Mouse (Mus musculus) hindbrain, embryonic 15.5 days (tissue): Measurements from ENCODE around the gene Sidt1. TPM values are rescaled to one million over a fixed set of nuclear protein-coding genes. Genes with fewer than 3 reads are reported as not detected.

ENCODE experiments used
- ATAC-seq: fragments of 200-750 bp; cut with Nextera tagmentation; 2 replicates; pipeline ENCODE4 v1.8.0; 2017; ENCODE audit warnings: low read depth, moderate number of reproducible peaks, moderate TSS enrichment; ENCODE audit not compliant: low FRiP score
- H3K27ac ChIP-seq: fragments of 300-500 bp; sonication (generic); replicated peaks from 2 replicates; pipeline ENCODE4 v1.5.1; 2015; ENCODE audit warnings: mild to moderate bottlenecking, inconsistent platforms
- H3K27me3 ChIP-seq: fragments of 300-500 bp; sonication (generic); 2 replicates; pipeline ENCODE4 v1.6.1; 2015; ENCODE audit warnings: control low read depth, inconsistent platforms
- H3K36me3 ChIP-seq: fragments of 300-500 bp; sonication (generic); 2 replicates; pipeline ENCODE4 v1.6.1; 2015; ENCODE audit warnings: control low read depth, inconsistent platforms
- H3K4me1 ChIP-seq: fragments of 300-500 bp; sonication (generic); replicated peaks from 2 replicates; pipeline ENCODE4 v1.6.1; 2015; ENCODE audit warnings: control low read depth, inconsistent platforms
- H3K4me2 ChIP-seq: fragments of 300-500 bp; sonication (generic); 2 replicates; pipeline ENCODE4 v1.6.1; 2015; ENCODE audit warnings: moderate library complexity, mild to moderate bottlenecking, inconsistent platforms
- H3K4me3 ChIP-seq: fragments of 300-500 bp; sonication (generic); 2 replicates; pipeline ENCODE4 v1.5.1; 2015; ENCODE audit warnings: mild to moderate bottlenecking, inconsistent platforms
- H3K9ac ChIP-seq: fragments of 300-500 bp; sonication (generic); 2 replicates; pipeline ENCODE4 v1.6.1; 2015; ENCODE audit warnings: inconsistent platforms
- H3K9me3 ChIP-seq: fragments of 300-500 bp; sonication (generic); 2 replicates; pipeline ENCODE4 v1.6.1; 2016; ENCODE audit warnings: control low read depth, inconsistent platforms
- WGBS: fragments of 180-500 bp; shearing (Covaris S2); methylation state at CpG from one replicate; pipeline ENCODE4 v1.1.7; 2015; 5-methylcytosine and 5-hydroxymethylcytosine counted together
- polyA plus RNA-seq: library from polyadenylated mRNA; unstranded; fragments of >200 nt; fragmentation: Nextera tagmentation; extraction: Ambion mirVana; gene quantifications from 2 replicates; pipeline ENCODE4 v1.2.1, GENCODE M21; 2015

Sidt1 gene
- polyA plus RNA-seq, 1 experiment from 2014 or later, result 13.6 TPM

- no peak overlapping the region for H3K9ac ChIP-seq
- 89% methylated on average over 7 of the region's 7 CpGs for WGBS
- H3K9me3 ChIP-seq, result no peaks in the 10 kb centered on the region
- H3K36me3 ChIP-seq, result no peaks in the 10 kb centered on the region
- no peaks in the 10 kb centered on the region for H3K27me3 ChIP-seq
- no peak overlapping the region for H3K4me3 ChIP-seq
- ATAC-seq, result no peak
- H3K27ac ChIP-seq, result no peak overlapping the region
- no peak overlapping the region for H3K4me2 ChIP-seq
- no peaks in the 10 kb centered on the region for H3K4me1 ChIP-seq
These were observed 64.3 kb downstream of the Sidt1 start for GRCm38 (mm10) chr16:44268541-44269215.

GRCm38 (mm10) chr16:44265562-44265961 is 67.4 kb downstream of the Sidt1 start:
- Histone ChIP-seq H3K9me3 (no peaks in the 10 kb centered on the region), H3K36me3 (no peaks in the 10 kb centered on the region), H3K4me3 (no peak overlapping the region), H3K4me2 (no peak overlapping the region), H3K9ac (no peak overlapping the region), H3K27ac (no peak overlapping the region), H3K4me1 (no peaks in the 10 kb centered on the region), H3K27me3 (no peaks in the 10 kb centered on the region)
- ATAC-seq, result no peak
- 86% methylated on average over 6 of the region's 6 CpGs for WGBS

DNA sequence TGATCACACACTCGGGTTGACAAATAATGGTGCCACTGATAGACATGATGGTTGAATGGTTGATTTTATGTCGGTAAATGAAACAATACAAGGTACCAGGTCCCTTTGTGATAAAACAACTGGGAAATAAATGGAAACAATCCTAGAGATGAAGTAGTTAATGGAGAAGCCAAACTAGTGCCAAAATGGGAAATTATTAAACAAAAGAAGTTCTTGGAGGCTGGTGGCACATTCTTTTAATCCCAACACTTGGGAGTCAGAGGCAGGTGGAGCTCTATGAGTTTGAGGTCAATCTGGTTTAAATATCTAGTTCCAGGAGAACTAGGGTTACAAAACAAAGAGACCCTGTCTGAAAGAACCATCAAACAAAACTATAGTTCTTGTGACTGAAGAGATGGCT is 68.1 kb downstream of the Sidt1 start:
- Histone ChIP-seq H3K4me3 (no peak overlapping the region), H3K27me3 (no peaks in the 10 kb centered on the region), H3K9me3 (no peaks in the 10 kb centered on the region), H3K4me1 (no peaks in the 10 kb centered on the region), H3K4me2 (no peak overlapping the region), H3K27ac (no peak overlapping the region), H3K9ac (no peak overlapping the region), H3K36me3 (no peaks in the 10 kb centered on the region)
- 62% methylated on average over 2 of the region's 2 CpGs for WGBS
- no peak for ATAC-seq

DNA sequence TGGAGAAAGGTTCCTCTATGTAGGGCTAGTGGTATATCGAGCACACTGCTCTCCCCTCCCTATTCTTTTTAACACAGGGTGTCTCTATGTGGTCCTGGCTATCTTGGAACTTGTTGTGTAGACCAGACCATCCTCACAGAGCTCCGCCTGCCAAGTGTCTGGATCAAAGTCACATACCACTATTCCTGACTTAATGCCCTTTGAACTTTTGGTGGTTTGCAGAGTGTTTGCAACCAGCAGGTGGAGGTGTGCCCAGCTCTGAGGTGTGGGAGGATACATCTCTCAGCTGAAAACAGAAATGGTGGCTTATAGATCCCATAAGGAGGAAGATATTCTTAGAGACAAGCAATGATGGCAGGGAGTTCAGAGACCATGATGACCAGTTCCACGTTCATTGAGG is 75.5 kb downstream of the Sidt1 start:
- no peaks in the 10 kb centered on the region for H3K27me3 ChIP-seq
- ATAC-seq, result no peak

GRCm38 (mm10) chr16:44254698-44255097 is 78.3 kb downstream of the Sidt1 start:
- Histone ChIP-seq H3K36me3 (no peaks in the 10 kb centered on the region), H3K9ac (no peak overlapping the region), H3K4me3 (no peak overlapping the region), H3K4me2 (no peak overlapping the region), H3K27ac (no peak overlapping the region), H3K9me3 (no peaks in the 10 kb centered on the region), H3K4me1 (no peaks in the 10 kb centered on the region), H3K27me3 (no peaks in the 10 kb centered on the region)
- WGBS, result 84% methylated on average over 7 of the region's 7 CpGs
- no peak; the same call in 1 of the 2 replicates for ATAC-seq

More for the DNA sequence above, 75.5 kb downstream of the Sidt1 start:
- H3K36me3 ChIP-seq, result no peaks in the 10 kb centered on the region
- H3K4me1 ChIP-seq, result no peaks in the 10 kb centered on the region
- H3K4me3 ChIP-seq, result no peak overlapping the region
- H3K27ac ChIP-seq, result no peak overlapping the region
- no peak overlapping the region for H3K9ac ChIP-seq
- 84% methylated on average over 3 of the region's 3 CpGs for WGBS
- no peaks in the 10 kb centered on the region for H3K9me3 ChIP-seq
- H3K4me2 ChIP-seq, result no peak overlapping the region

GRCm38 (mm10) chr16:44253797-44254634 is 79.0 kb downstream of the Sidt1 start:
- H3K27ac ChIP-seq, result no peak overlapping the region
- ATAC-seq, result no peak
- H3K36me3 ChIP-seq, result no peaks in the 10 kb centered on the region
- no peak overlapping the region for H3K4me3 ChIP-seq
- H3K27me3 ChIP-seq, result no peaks in the 10 kb centered on the region
- no peaks in the 10 kb centered on the region for H3K4me1 ChIP-seq
- H3K4me2 ChIP-seq, result no peak overlapping the region
- H3K9me3 ChIP-seq, result no peaks in the 10 kb centered on the region
- no peak overlapping the region for H3K9ac ChIP-seq
- 79% methylated on average over 7 of the region's 7 CpGs for WGBS

DNA sequence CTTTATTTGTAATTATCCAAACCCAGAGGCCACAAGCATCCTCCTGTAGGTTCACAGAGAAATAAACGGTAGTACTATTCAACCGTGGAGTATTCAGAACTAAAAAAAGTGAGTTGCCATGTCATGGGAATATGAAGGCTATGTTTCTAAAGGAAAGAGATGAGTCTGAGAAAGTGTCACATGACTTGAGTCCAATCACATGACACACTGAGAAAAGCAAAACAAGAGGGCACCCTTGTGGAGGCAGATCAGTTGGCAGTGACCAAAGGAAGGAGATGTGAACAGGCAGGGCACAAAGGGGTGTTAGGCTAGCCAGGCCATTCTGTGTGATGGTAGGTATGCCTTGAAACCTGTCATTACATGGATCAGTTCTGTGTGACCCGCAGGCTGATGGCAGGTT is 80.3 kb downstream of the Sidt1 start:
- no peaks in the 10 kb centered on the region for H3K9me3 ChIP-seq
- H3K27me3 ChIP-seq, result no peaks in the 10 kb centered on the region
- no peak overlapping the region for H3K4me3 ChIP-seq
- no peaks in the 10 kb centered on the region for H3K4me1 ChIP-seq
- H3K9ac ChIP-seq, result no peak overlapping the region
- H3K36me3 ChIP-seq, result no peaks in the 10 kb centered on the region
- WGBS, result 93% methylated on average over 3 of the region's 3 CpGs
- no peak for ATAC-seq
- no peak overlapping the region for H3K4me2 ChIP-seq
- H3K27ac ChIP-seq, result no peak overlapping the region

GRCm38 (mm10) chr16:44249985-44250384 is 83.0 kb downstream of the Sidt1 start:
- Histone ChIP-seq H3K4me1 (no peaks in the 10 kb centered on the region), H3K9ac (no peak overlapping the region), H3K27me3 (no peaks in the 10 kb centered on the region), H3K27ac (no peak overlapping the region), H3K4me2 (no peak overlapping the region), H3K36me3 (no peaks in the 10 kb centered on the region), H3K4me3 (no peak overlapping the region), H3K9me3 (no peaks in the 10 kb centered on the region)
- 93% methylated on average over 10 of the region's 10 CpGs for WGBS
- ATAC-seq, result no peak

DNA sequence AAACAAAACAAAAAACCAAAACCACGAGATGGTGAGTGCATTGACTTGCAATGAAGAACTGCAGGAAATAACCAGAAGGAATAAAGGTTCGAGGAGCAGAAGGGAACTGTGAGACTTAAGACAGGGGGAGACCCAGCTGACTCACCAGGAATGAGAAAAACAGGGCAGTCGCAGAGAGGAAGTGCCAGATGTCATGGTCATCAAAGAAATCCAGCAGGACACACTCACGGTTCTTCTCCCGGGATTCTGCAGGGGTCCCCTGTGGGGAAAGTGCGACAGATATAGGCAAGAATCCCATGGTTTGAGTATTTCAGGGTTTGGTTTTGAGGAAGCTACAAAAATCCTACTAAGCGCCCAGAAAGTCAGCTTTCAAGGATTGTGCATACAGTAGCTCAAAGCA is 89.7 kb downstream of the Sidt1 start:
- Histone ChIP-seq H3K27me3 (no peaks in the 10 kb centered on the region), H3K4me1 (no peaks in the 10 kb centered on the region), H3K4me2 (no peak overlapping the region), H3K9me3 (no peaks in the 10 kb centered on the region), H3K36me3 (no peaks in the 10 kb centered on the region), H3K27ac (no peak overlapping the region), H3K9ac (no peak overlapping the region), H3K4me3 (no peak overlapping the region)
- no peak for ATAC-seq
- 74% methylated on average over 7 of the region's 7 CpGs for WGBS

DNA sequence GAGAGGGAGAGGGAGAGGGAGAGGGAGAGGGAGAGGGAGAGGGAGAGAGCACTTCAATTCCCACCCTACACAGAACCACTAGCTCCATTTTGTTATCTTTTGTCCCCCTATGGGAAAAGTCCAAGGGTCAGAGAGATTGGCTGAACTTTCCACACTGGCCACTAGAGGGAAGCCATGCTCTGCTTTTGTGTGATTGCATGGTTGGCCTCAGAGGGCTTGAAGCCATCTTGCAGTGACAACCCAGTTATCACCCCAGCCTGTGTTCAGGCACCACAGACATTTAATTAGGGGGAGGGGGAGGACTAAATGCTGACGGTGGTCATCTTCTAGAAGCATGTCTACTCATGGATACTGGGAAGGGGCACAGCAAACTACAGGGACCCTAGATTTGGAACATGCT is 90.4 kb downstream of the Sidt1 start:
- H3K9ac ChIP-seq, result no peak overlapping the region
- H3K9me3 ChIP-seq, result no peaks in the 10 kb centered on the region
- H3K27ac ChIP-seq, result no peak overlapping the region
- H3K4me1 ChIP-seq, result no peaks in the 10 kb centered on the region
- no peak; the same call in 1 of the 2 replicates for ATAC-seq
- H3K36me3 ChIP-seq, result no peaks in the 10 kb centered on the region
- H3K27me3 ChIP-seq, result no peaks in the 10 kb centered on the region
- H3K4me3 ChIP-seq, result no peak overlapping the region
- WGBS, result 2% methylated on average over 1 of the region's 1 CpGs
- H3K4me2 ChIP-seq, result no peak overlapping the region

GRCm38 (mm10) chr16:44240406-44240805 is 92.6 kb downstream of the Sidt1 start:
- Histone ChIP-seq H3K27me3 (no peaks in the 10 kb centered on the region), H3K4me2 (no peak overlapping the region), H3K27ac (no peak overlapping the region), H3K9me3 (no peaks in the 10 kb centered on the region), H3K9ac (no peak overlapping the region), H3K36me3 (no peaks in the 10 kb centered on the region), H3K4me1 (no peaks in the 10 kb centered on the region), H3K4me3 (no peak overlapping the region)
- ATAC-seq, result no peak
- WGBS, result 73% methylated on average over 8 of the region's 8 CpGs

- no peak overlapping the region for H3K4me3 ChIP-seq
- H3K27me3 ChIP-seq, result no peaks in the 10 kb centered on the region
- H3K27ac ChIP-seq, result no peak overlapping the region
- 69% methylated on average over 10 of the region's 10 CpGs for WGBS
- no peak overlapping the region for H3K9ac ChIP-seq
- H3K9me3 ChIP-seq, result no peaks in the 10 kb centered on the region
- H3K36me3 ChIP-seq, result no peaks in the 10 kb centered on the region
- H3K4me1 ChIP-seq, result no peaks in the 10 kb centered on the region
- no peak overlapping the region for H3K4me2 ChIP-seq
- no peak for ATAC-seq
These were observed 94.1 kb downstream of the Sidt1 start for GRCm38 (mm10) chr16:44238835-44239263.
